Mouse (Mus musculus): ENCODE results near the gene Usf1.

DNA sequence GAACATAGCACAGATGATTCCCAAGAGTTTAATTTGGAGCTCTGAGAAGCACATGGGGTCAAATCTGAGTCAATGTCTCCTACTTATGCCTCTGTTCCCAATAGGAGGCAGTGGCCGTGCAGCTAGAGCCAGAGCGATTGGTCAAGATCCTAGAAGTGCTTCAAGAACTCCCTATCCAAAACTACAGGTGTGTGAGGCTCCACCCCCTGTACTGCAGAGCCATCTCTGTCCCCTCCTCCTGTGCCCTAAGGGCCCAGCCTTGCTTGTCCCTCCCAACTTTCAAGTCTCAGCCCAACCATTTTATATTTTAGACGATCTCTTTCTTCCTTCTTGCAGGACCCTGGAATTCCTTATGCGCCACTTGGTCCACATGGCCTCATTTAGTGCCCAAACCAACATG, 9.3 kb upstream of the Usf1 start:
- TF ChIP-seq CTCF (IDR thresholded peaks at IDR 0.05; ENCODE audit: low read depth, low read length) (no peak), POLR2A (IDR thresholded peaks at IDR 0.05; ENCODE audit: borderline replicate concordance, low read depth, low read length) (no peak)
